Mouse (Mus musculus) small intestine, adult 2 months (tissue): Measurements from ENCODE around the gene Ggcx. TPM values are rescaled to one million over a fixed set of nuclear protein-coding genes. Genes with fewer than 3 reads are reported as not detected.
A peak's percentile ranks its signal among the peaks of the same experiment; 100 is the strongest.

Source experiments
- H3K27ac ChIP-seq: fragments of 200-500 bp; 2 replicates; pipeline ENCODE4 v1.5.1; 2012; ENCODE audit warnings: low read depth, low read length, control low read depth, inconsistent platforms; ENCODE audit not compliant: insufficient read depth
- H3K27me3 ChIP-seq: fragments of 200-500 bp; 2 replicates; pipeline ENCODE4 v1.6.1; 2012; ENCODE audit warnings: mild to moderate bottlenecking, moderate library complexity, low read length, inconsistent platforms; ENCODE audit not compliant: control insufficient read depth, insufficient read depth
- H3K36me3 ChIP-seq: fragments of 200-500 bp; 2 replicates; pipeline ENCODE4 v1.6.1; 2012; ENCODE audit warnings: mild to moderate bottlenecking, low read length, control low read depth, inconsistent platforms; ENCODE audit not compliant: control insufficient read depth, insufficient read depth
- H3K4me1 ChIP-seq: fragments of 200-500 bp; 2 replicates; pipeline ENCODE4 v1.6.1; 2012; ENCODE audit warnings: low read length, inconsistent platforms, mixed read lengths; ENCODE audit not compliant: control insufficient read depth, insufficient read depth, insufficient read length
- H3K4me3 ChIP-seq: fragments of 200-500 bp; 2 replicates; pipeline ENCODE4 v1.5.1; 2012; ENCODE audit warnings: low read depth, mild to moderate bottlenecking, control low read depth, inconsistent platforms, low read length, moderate library complexity
- CTCF ChIP-seq: fragments of 200-500 bp; IDR thresholded peaks from 2 replicates; pipeline ENCODE4 v1.5.1; 2012; ENCODE audit warnings: low read depth, mild to moderate bottlenecking, control low read depth, inconsistent platforms, low read length, moderate library complexity, mixed read lengths; ENCODE audit not compliant: insufficient replicate concordance, insufficient read length; ENCODE audit errors: extremely low read depth
- POLR2A ChIP-seq: fragments of 200-500 bp; IDR thresholded peaks from 2 replicates; pipeline ENCODE4 v1.6.1; 2012; ENCODE audit warnings: low read depth, mild to moderate bottlenecking, control low read depth, inconsistent platforms, low read length, moderate library complexity
- WGBS: fragments of 180-500 bp; shearing (Covaris S2); methylation state at CpG from one replicate; pipeline ENCODE4 v1.1.7; 2018; 5-methylcytosine and 5-hydroxymethylcytosine counted together
- polyA plus RNA-seq: library from polyadenylated mRNA; depleted of rRNA; stranded (reverse); fragments of >200 nt; gene quantifications from 2 replicates; pipeline ENCODE4 v1.2.3, GENCODE M21; 2012

Ggcx gene
- polyA plus RNA-seq, 1 experiment = 6.1 TPM

DNA sequence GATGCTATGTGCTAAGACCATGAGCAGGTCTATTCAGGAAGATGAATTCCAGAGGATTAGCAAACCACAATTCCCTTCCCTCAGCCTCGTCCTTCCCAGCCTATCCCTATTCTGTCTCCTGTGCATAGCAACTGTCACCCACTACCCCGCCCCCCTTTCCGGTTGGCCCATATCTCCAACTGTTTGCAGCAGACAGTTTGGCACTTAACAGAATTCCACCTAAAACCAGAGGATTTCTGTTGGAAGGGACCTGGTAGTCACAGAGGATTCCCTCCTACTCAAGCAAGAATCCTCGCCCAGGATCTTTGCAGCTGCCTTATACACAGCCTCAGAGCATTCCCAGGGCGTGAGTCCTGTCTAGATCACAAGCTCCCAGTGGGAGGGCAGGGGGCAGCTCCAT is 43.0 kb upstream of the Ggcx start:
- no peaks in the 10 kb centered on the region for H3K27me3 ChIP-seq
- H3K27ac ChIP-seq = no peak overlapping the region
- peaks cover 27% of the 10 kb centered on the region; the same call in 1 of the 2 replicates for H3K4me1 ChIP-seq
- no peaks in the 10 kb centered on the region for H3K36me3 ChIP-seq
- no peak for TF ChIP-seq CTCF
- TF ChIP-seq POLR2A = no peak
- 70% methylated on average over 5 of the region's 5 CpGs for WGBS
- H3K4me3 ChIP-seq = no peak overlapping the region

- H3K27me3 ChIP-seq = no peaks in the 10 kb centered on the region
- no peak overlapping the region for H3K27ac ChIP-seq
- no peak overlapping the region for H3K4me3 ChIP-seq
- H3K4me1 ChIP-seq = peaks cover 24% of the 10 kb centered on the region; the same call in 1 of the 2 replicates
- H3K36me3 ChIP-seq = no peaks in the 10 kb centered on the region
- TF ChIP-seq CTCF = no peak
- TF ChIP-seq POLR2A = no peak
- 16% methylated on average over 1 of the region's 1 CpGs for WGBS
These were observed 42.5 kb upstream of the Ggcx start for GRCm38 (mm10) chr6:72371571-72371970.

GRCm38 (mm10) chr6:72373184-72373583 is 40.9 kb upstream of the Ggcx start:
- H3K4me1 ChIP-seq = peaks cover 24% of the 10 kb centered on the region; the same call in 1 of the 2 replicates
- no peaks in the 10 kb centered on the region for H3K27me3 ChIP-seq
- WGBS = 37% methylated on average over 4 of the region's 4 CpGs
- no peaks in the 10 kb centered on the region for H3K36me3 ChIP-seq
- H3K27ac ChIP-seq = peak overlapping the region; percentile 57
- no peak overlapping the region for H3K4me3 ChIP-seq
- no peak for TF ChIP-seq POLR2A

- no peak overlapping the region for H3K27ac ChIP-seq
- H3K27me3 ChIP-seq = no peaks in the 10 kb centered on the region
- whole genome bisulfite sequencing = 46% methylated on average over 7 of the region's 7 CpGs
- no peaks in the 10 kb centered on the region for H3K36me3 ChIP-seq
- peaks cover 24% of the 10 kb centered on the region; the same call in 1 of the 2 replicates for H3K4me1 ChIP-seq
- no peak overlapping the region for H3K4me3 ChIP-seq
- no peak for TF ChIP-seq CTCF
- no peak for TF ChIP-seq POLR2A
These were observed 39.9 kb upstream of the Ggcx start for GRCm38 (mm10) chr6:72374206-72374605.

DNA sequence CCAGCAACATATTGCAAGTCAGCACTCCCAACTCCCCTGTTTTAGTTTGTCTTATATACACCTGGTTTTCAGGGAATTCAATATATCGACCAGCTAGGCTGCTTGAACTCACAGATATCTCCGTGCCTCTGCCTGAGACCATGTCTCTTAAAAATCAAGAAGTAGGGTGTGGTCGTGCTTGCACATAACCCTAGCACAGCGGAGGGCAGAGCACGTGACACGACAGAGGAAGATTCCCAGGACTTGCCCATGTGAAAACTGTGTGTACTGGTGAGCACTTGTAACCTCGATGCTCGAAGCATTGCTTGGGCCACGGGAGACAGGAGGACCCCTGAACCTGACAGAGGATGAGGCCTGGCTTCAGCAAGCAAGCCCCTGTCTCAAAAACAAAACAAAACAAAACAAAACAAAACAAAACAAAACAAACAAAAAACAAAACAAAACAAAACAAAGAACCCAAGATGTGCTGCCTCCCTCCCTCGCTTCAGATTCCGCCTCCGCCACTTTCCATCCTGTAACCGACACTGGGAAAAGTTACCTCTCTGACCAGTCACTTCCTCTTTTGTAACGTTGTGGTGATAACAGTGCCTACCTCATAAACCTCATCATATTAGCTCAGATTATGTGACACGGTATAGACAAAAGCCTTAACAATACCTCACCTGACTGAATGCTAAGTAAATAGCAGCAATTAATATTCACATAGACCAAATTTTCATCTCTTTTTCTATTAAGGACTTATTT is 39.1 kb upstream of the Ggcx start:
- H3K4me3 ChIP-seq = no peak overlapping the region
- H3K27ac ChIP-seq = no peak overlapping the region
- H3K27me3 ChIP-seq = no peaks in the 10 kb centered on the region
- H3K4me1 ChIP-seq = peaks cover 26% of the 10 kb centered on the region
- TF ChIP-seq CTCF (no peak), POLR2A (no peak)
- H3K36me3 ChIP-seq = no peaks in the 10 kb centered on the region
- 41% methylated on average over 15 of the region's 15 CpGs for WGBS

GRCm38 (mm10) chr6:72378510-72379234 is 35.4 kb upstream of the Ggcx start:
- H3K27ac ChIP-seq = no peak overlapping the region
- H3K27me3 ChIP-seq = no peaks in the 10 kb centered on the region
- no peak for TF ChIP-seq POLR2A
- TF ChIP-seq CTCF = no peak
- H3K4me3 ChIP-seq = no peak overlapping the region
- H3K4me1 ChIP-seq = peaks cover 14% of the 10 kb centered on the region
- 93% methylated on average over 8 of the region's 8 CpGs for WGBS
- H3K36me3 ChIP-seq = no peaks in the 10 kb centered on the region

GRCm38 (mm10) chr6:72379377-72380130 is 34.6 kb upstream of the Ggcx start:
- Histone ChIP-seq H3K36me3 (no peaks in the 10 kb centered on the region), H3K4me1 (peaks cover 8% of the 10 kb centered on the region), H3K27ac (peak overlapping the region; percentile 73), H3K4me3 (peak overlapping the region; percentile 92), H3K27me3 (no peaks in the 10 kb centered on the region)
- TF ChIP-seq POLR2A = no peak
- 59% methylated on average over 7 of the region's 7 CpGs for WGBS
